Mouse (Mus musculus): ENCODE measurements around the gene Olfr1251. TPM values are rescaled to one million over a fixed set of nuclear protein-coding genes. Genes with fewer than 3 reads are reported as not detected.

The Olfr1251 gene
- polyA plus RNA-seq (2012; rRNA removed) = 1.8 and 3.6 TPM in 2 replicates

GRCm38 (mm10) chr2:89671836-89672235, at the start of gene Olfr1251:
TSS of gene Olfr1251 (minus strand) at chr2:89671936.

DNA sequence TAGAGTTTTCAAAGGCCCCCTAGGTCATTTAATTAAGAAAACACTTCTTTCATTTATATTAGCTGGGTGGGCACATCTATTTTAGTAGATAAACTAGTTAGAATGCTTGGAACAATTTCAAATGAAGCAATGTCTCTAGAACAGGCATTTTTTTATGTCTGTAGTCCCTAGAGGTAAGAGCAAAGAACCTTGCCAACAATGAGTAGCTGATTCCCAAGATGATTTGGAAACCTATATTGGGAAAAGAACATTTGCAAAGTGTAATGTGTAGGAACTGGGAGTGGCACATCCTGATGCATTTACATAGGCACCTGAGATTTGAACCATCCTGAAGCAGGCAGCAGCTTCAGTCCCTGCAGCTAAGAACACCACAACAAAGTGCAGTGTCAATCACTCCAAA, 10.4 kb downstream of the Olfr1251 start, which contains the start of gene Olfr1250:
Gene Olfr1250, minus strand, starts transcription at position 101 of the 400 bp plus-strand sequence.

GRCm38 (mm10) chr2:89634883-89635282, 36.9 kb downstream of the Olfr1251 start, which contains the start of gene Olfr1249:
TSS of gene Olfr1249 (minus strand) at chr2:89634983.

GRCm38 (mm10) chr2:89618145-89618544, 53.6 kb downstream of the Olfr1251 start, which contains the start of gene Olfr1248:
TSS of gene Olfr1248 (minus strand) at chr2:89618245.

Other genes with a start within 250 kb of the Olfr1251 start
- gene Olfr1240, start 228.9 kb downstream of the Olfr1251 start, polyA plus RNA-seq (2012; rRNA removed) = not detected in 2 replicates
- gene Olfr1241, start 184.8 kb downstream of the Olfr1251 start, polyA plus RNA-seq (2012; rRNA removed) = not detected in 2 replicates
- not detected in 2 replicates for gene Olfr1242, start 173.6 kb downstream of the Olfr1251 start, polyA plus RNA-seq (2012; rRNA removed)
- not detected in 2 replicates for gene Olfr1243, start 140.4 kb downstream of the Olfr1251 start, polyA plus RNA-seq (2012; rRNA removed)
- not detected in 2 replicates for gene Olfr1245, start 93.5 kb downstream of the Olfr1251 start, polyA plus RNA-seq (2012; rRNA removed)
- 0.17 TPM in 1 of 2 replicates, not detected in the other for gene Olfr1246, start 78.8 kb downstream of the Olfr1251 start, polyA plus RNA-seq (2012; rRNA removed)
- gene Olfr1247, start 57.8 kb downstream of the Olfr1251 start, polyA plus RNA-seq (2012; rRNA removed) = not detected in 2 replicates
- not detected in 2 replicates for gene Olfr1248, start 53.7 kb downstream of the Olfr1251 start, polyA plus RNA-seq (2012; rRNA removed)
- gene Olfr1249, start 37.0 kb downstream of the Olfr1251 start, polyA plus RNA-seq (2012; rRNA removed) = not detected in 2 replicates
- 1.0 and 1.1 TPM in 2 replicates for gene Olfr1250, start 10.5 kb downstream of the Olfr1251 start, polyA plus RNA-seq (2012; rRNA removed)
- gene Olfr1252, start 53.1 kb upstream of the Olfr1251 start, polyA plus RNA-seq (2012; rRNA removed) = not detected in 2 replicates
- gene Olfr1253, start 85.2 kb upstream of the Olfr1251 start, polyA plus RNA-seq (2012; rRNA removed) = not detected in 2 replicates
- not detected in 2 replicates for gene Olfr1254, start 121.7 kb upstream of the Olfr1251 start, polyA plus RNA-seq (2012; rRNA removed)
- gene Olfr1255, start 140.1 kb upstream of the Olfr1251 start, polyA plus RNA-seq (2012; rRNA removed) = not detected in 2 replicates
- not detected in 2 replicates for gene Olfr1256, start 169.6 kb upstream of the Olfr1251 start, polyA plus RNA-seq (2012; rRNA removed)
- not detected in 2 replicates for gene Olfr48, start 176.3 kb upstream of the Olfr1251 start, polyA plus RNA-seq (2012; rRNA removed)
- not detected in 2 replicates for gene Olfr1257, start 206.5 kb upstream of the Olfr1251 start, polyA plus RNA-seq (2012; rRNA removed)

Data from ovary, adult 2 months (tissue).